Mouse (Mus musculus) lung, postnatal 0 days (tissue): ENCODE data around the gene Map1a.

Source experiments
- CTCF ChIP-seq: IDR thresholded peaks from 2 replicates; pipeline ENCODE4 v1.5.1; 2016; ENCODE audit warnings: antibody characterized with exemption, mild to moderate bottlenecking
- EP300 ChIP-seq: IDR thresholded peaks from 2 replicates; pipeline ENCODE4 v1.6.1; 2016; ENCODE audit warnings: antibody characterized with exemption, mild to moderate bottlenecking, control low read depth

DNA sequence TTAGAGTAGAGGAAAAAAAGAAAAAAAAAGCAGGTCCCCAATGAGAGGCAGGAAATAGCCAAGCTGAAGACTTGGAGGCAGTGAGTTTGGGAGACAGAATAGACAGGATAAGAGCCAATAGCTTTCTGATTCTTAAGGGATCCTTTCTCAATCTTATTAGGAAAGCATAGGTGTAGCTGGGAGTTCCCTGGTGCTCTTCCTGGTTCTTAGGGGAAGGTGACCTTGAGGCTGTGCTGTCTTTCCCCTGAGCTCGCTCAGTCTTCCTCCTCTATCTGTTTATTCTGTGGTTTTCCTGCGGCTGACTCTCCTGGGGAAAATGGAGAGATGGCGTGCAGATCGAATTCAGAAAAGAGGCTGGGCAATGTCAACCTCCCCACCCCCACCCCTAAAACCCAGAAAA lies 68.6 kb downstream of the Map1a start:
- no peak for TF ChIP-seq CTCF
- no peak for TF ChIP-seq EP300
